Mouse (Mus musculus) central nervous system, embryonic 14 days (tissue): Measurements from ENCODE around the gene Cfap70. TPM values are rescaled to one million over a fixed set of nuclear protein-coding genes. Genes with fewer than 3 reads are reported as not detected.

Experiments used
- polyA plus RNA-seq: library from polyadenylated mRNA; depleted of rRNA; stranded (reverse); fragments of >200 nt; gene quantifications from 2 replicates; pipeline ENCODE4 v1.2.3, GENCODE M21; 2012; rRNA removed

The Cfap70 gene
- 0.69 and 1.2 TPM in 2 replicates for polyA plus RNA-seq

GRCm38 (mm10) chr14:20451765-20452331 is at the start of gene Cfap70:
TSS of gene Cfap70 (minus strand) at chr14:20452226.

GRCm38 (mm10) chr14:20496603-20497002 is 44.6 kb upstream of the Cfap70 start, which contains the start of gene Mss51:
TSS of gene Mss51 (minus strand) at chr14:20496901.

GRCm38 (mm10) chr14:20479291-20480194 is 27.5 kb upstream of the Cfap70 start, which contains the start of gene Anxa7:
TSS of gene Anxa7 (minus strand) at chr14:20480133.

GRCm38 (mm10) chr14:20393205-20393913 is 58.7 kb downstream of the Cfap70 start, which contains the start of gene Mrps16:
TSS of gene Mrps16 (minus strand) at chr14:20393634.

GRCm38 (mm10) chr14:20388441-20389129 is 63.4 kb downstream of the Cfap70 start, which contains the start of gene Dnajc9:
TSS of gene Dnajc9 (minus strand) at chr14:20388910.

GRCm38 (mm10) chr14:20347991-20348541 is 104.0 kb downstream of the Cfap70 start, which contains the start of the genes Ecd and Fam149b:
TSS of gene Ecd (minus strand) at chr14:20348121.
TSS of gene Fam149b (plus strand) at chr14:20348162.

Other genes with a start within 250 kb of the Cfap70 start
- gene Kcnk16, start 183.0 kb downstream of the Cfap70 start, polyA plus RNA-seq = not detected in 2 replicates
- gene Nudt13, start 157.5 kb downstream of the Cfap70 start, polyA plus RNA-seq = 18.7 and 19.8 TPM in 2 replicates
- 33.1 and 33.5 TPM in 2 replicates for gene Ecd, start 104.1 kb downstream of the Cfap70 start, polyA plus RNA-seq
- 61.3 and 65.0 TPM in 2 replicates for gene Fam149b, start 104.1 kb downstream of the Cfap70 start, polyA plus RNA-seq
- 126 and 146 TPM in 2 replicates for gene Dnajc9, start 63.3 kb downstream of the Cfap70 start, polyA plus RNA-seq
- gene Mrps16, start 58.6 kb downstream of the Cfap70 start, polyA plus RNA-seq = 44.0 and 48.8 TPM in 2 replicates
- gene Anxa7, start 27.9 kb upstream of the Cfap70 start, polyA plus RNA-seq = 19.0 and 28.1 TPM in 2 replicates
- gene Mss51, start 44.7 kb upstream of the Cfap70 start, polyA plus RNA-seq = 2.2 and 2.3 TPM in 2 replicates
- 116 and 117 TPM in 2 replicates for gene Ppp3cb, start 94.3 kb upstream of the Cfap70 start, polyA plus RNA-seq
- gene Usp54, start 188.8 kb upstream of the Cfap70 start, polyA plus RNA-seq = 23.8 and 24.3 TPM in 2 replicates
- 0.07 and 1.5 TPM in 2 replicates for gene Myoz1, start 204.3 kb upstream of the Cfap70 start, polyA plus RNA-seq
- gene Synpo2l, start 216.1 kb upstream of the Cfap70 start, polyA plus RNA-seq = 0.11 and 4.0 TPM in 2 replicates
- gene Sec24c, start 222.1 kb upstream of the Cfap70 start, polyA plus RNA-seq = 140 and 144 TPM in 2 replicates
- gene Fut11, start 242.7 kb upstream of the Cfap70 start, polyA plus RNA-seq = 19.7 and 22.7 TPM in 2 replicates